Mouse (Mus musculus) ES-Bruce4 (cell line): ENCODE measurements at regions not wholly inside any gene's neighbourhood (a gene's known extent, or its start where the extent isn't known, plus 50 kb on each side); places are given as distances from the start of the nearest gene placed in this dataset.

ENCODE experiments used
- CTCF ChIP-seq: IDR thresholded peaks from one replicate; pipeline ENCODE4 v1.8.1; 2011; ENCODE audit warnings: low read depth, low read length
- EP300 ChIP-seq: IDR thresholded peaks from 2 replicates; pipeline ENCODE4 v1.6.1; 2011; ENCODE audit warnings: low read depth, low read length; ENCODE audit not compliant: insufficient read depth
- POLR2A ChIP-seq: IDR thresholded peaks from one replicate; pipeline ENCODE4 v1.8.1; 2011; ENCODE audit warnings: low read length; ENCODE audit not compliant: insufficient read depth

DNA sequence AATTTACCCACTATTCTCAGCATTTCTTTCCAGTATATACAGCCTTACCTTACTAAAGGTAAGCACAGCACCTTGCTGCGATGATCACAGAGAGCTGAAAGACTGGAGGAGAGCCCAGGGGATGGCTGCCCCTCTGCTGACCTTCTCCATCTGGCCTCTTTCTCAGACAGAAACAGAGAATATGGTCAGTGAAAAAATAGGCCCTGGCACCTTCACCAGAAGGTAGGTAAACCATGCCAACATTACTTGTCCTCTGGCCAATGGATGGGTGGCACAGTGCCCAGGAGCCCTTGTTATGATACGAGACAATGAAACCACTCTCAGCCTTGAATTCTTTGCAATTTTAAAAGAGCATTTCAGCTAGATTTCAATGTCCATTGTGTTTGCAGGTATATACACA lies 817.8 kb downstream of the Gm9195 start:
- TF ChIP-seq CTCF (no peak), POLR2A (no peak), EP300 (no peak)
